Mouse (Mus musculus): Measurements from ENCODE around the gene Bcl6b.

Gene Bcl6b

GRCm38 (mm10) chr11:70174491-70174890 is 55.1 kb downstream of the Bcl6b start:
- in situ Hi-C loops (cut with MboI, MseI), result no loop called here

Measured in T-helper 2 cell (primary cell).